Mouse (Mus musculus) NIH3T3 (cell line): Measurements from ENCODE around the gene Nup62.
A peak's percentile ranks its signal among the peaks of the same experiment; 100 is the strongest.

Experiments used
- DNase-seq: peaks from one replicate; pipeline ENCODE4 v3.0.0-alpha.2; 2012; ENCODE audit warnings: low read depth

Gene Nup62

GRCm38 (mm10) chr7:44818751-44819235 is 2.9 kb downstream of the Nup62 start:
- DNase-seq: peak; percentile 89

GRCm38 (mm10) chr7:44819391-44819790 is 3.5 kb downstream of the Nup62 start:
- no peak for DNase-seq

- no peak for DNase-seq
These were observed 4.0 kb downstream of the Nup62 start for GRCm38 (mm10) chr7:44819863-44820262.

GRCm38 (mm10) chr7:44820525-44820924 is 4.6 kb downstream of the Nup62 start:
- DNase-seq: no peak

GRCm38 (mm10) chr7:44821666-44822448 is 6.0 kb downstream of the Nup62 start:
- DNase-seq: no peak

- peak; percentile 39 for DNase-seq
These were observed 7.5 kb downstream of the Nup62 start for GRCm38 (mm10) chr7:44823409-44823808.

GRCm38 (mm10) chr7:44824872-44825271 is 9.0 kb downstream of the Nup62 start:
- DNase-seq: peak; percentile 90

GRCm38 (mm10) chr7:44826771-44827170 is 10.9 kb downstream of the Nup62 start:
- DNase-seq: no peak

- DNase-seq: no peak
These were observed 12.8 kb downstream of the Nup62 start for GRCm38 (mm10) chr7:44828706-44829105.

GRCm38 (mm10) chr7:44832763-44833162 is 16.9 kb downstream of the Nup62 start:
- peak; percentile 31 for DNase-seq

GRCm38 (mm10) chr7:44835373-44836015 is 19.6 kb downstream of the Nup62 start:
- no peak for DNase-seq

GRCm38 (mm10) chr7:44836016-44836404 is 20.1 kb downstream of the Nup62 start:
- DNase-seq: no peak

GRCm38 (mm10) chr7:44836423-44837053 is 20.6 kb downstream of the Nup62 start:
- no peak for DNase-seq

GRCm38 (mm10) chr7:44838073-44838472 is 22.2 kb downstream of the Nup62 start:
- DNase-seq: no peak

GRCm38 (mm10) chr7:44839171-44839490 is 23.2 kb downstream of the Nup62 start:
- DNase-seq: no peak

- DNase-seq: no peak
These were observed 23.8 kb downstream of the Nup62 start for GRCm38 (mm10) chr7:44839491-44840191.

GRCm38 (mm10) chr7:44840426-44840825 is 24.5 kb downstream of the Nup62 start:
- no peak for DNase-seq

- no peak for DNase-seq
These were observed 26.1 kb downstream of the Nup62 start for GRCm38 (mm10) chr7:44841825-44842463.

GRCm38 (mm10) chr7:44845006-44845405 is 29.1 kb downstream of the Nup62 start:
- no peak for DNase-seq

- DNase-seq: no peak
These were observed 30.9 kb downstream of the Nup62 start for GRCm38 (mm10) chr7:44846804-44847203.

- no peak for DNase-seq
These were observed 31.9 kb downstream of the Nup62 start for GRCm38 (mm10) chr7:44847772-44848171.
